Mouse (Mus musculus) left cerebral cortex, adult 9 months (tissue): ENCODE measurements at regions not wholly inside any gene's neighbourhood (a gene's known extent, or its start where the extent isn't known, plus 50 kb on each side); places are given as distances from the start of the nearest gene placed in this dataset.

Source experiments
- DNase-seq, 2 experiments: peaks; one replicate each; pipeline ENCODE4 v3.0.0; 2022; ENCODE audit warnings: low spot score in 2 of 2

- peak in 1 of 2 experiments; percentile 24 for DNase-seq
Measured at GRCm38 (mm10) chr12:27062061-27062461, 280.3 kb downstream of the Sox11 start.

GRCm38 (mm10) chr12:27060899-27061762 is 281.2 kb downstream of the Sox11 start:
- DNase-seq: peak in 1 of 2 experiments; percentile 46

- no peak for DNase-seq
Measured at GRCm38 (mm10) chr12:27059885-27060284, 282.5 kb downstream of the Sox11 start.

DNA sequence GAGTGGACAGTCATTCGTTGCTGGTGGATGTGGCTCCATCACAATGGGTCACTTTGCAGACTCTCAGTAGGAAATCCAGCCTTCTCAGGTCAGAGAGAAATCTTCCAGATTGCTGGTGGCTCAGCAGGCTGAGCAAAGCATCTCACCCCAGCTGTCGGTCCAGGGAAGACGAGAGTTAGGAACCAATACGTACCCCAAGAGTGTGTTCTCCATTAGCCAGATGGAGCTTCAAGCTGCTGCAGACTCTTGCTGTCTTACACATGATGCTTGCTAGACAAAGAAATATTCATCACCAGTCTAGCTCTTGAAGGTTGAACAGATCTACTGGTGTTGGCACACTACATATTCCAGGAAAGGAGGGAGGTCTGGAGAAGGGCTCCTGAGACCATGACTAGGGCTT is 288.0 kb downstream of the Sox11 start:
- no peak for DNase-seq

GRCm38 (mm10) chr12:27037922-27038321 is 304.5 kb downstream of the Sox11 start:
- DNase-seq: no peak

GRCm38 (mm10) chr12:27019751-27020150 is 322.6 kb downstream of the Sox11 start:
- no peak for DNase-seq

GRCm38 (mm10) chr12:27018366-27018765 is 324.0 kb downstream of the Sox11 start:
- no peak for DNase-seq

DNA sequence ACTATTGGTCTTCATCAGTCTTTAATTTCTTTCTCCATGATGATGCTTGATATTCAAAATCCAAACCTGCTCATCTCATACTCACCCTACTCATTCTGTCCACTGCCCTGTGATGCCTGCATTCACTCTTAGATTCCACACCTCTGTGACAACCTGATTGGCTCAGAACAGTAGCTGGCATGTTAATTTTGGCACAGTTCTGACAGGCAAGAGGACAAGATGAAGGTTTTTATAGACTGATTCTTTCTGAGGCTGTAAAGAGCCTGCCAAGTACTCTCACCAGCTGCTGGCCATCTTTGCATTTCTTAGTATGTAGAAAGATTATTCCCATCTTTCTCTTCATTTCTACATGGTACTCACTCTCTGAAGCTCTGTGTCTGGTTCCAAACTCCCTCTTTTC is 343.1 kb downstream of the Sox11 start:
- DNase-seq: no peak

DNA sequence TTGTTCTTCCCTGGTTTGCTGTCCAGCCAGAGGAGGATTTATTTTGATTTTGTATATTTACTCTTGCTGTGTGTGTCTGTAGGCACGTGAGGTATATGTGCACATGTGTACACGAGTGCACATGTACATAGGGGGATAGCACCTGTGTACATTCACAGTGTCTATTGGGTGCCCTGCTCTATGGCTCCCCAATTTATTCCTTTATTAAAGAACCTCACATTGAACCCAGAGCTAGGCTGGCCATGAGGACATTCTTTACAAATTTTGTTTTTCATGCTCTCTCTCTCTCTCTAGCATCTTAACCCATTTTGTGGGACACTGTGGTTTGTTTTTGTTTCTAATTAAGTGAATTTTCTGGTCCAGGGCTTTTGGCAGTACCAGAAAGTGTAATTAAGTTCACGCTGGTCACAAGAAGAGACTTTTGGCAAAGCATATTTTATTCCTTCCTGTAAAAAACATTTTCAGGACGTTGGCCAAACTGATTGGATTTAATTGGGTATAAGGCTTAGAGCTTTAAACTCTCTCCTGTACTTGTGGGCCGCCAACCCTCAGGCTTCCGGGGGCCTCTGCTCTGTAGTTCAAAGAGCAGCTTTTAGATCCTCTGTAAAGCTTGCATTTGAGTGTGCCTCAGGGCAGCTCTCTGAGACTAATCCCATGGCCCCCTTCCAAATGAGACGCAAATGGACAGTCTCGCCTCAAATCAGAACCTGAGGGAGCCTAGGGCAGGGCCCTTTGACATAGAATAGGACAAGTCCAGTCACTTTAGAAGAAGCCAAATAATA is 365.9 kb downstream of the Sox11 start:
- DNase-seq: no peak

DNA sequence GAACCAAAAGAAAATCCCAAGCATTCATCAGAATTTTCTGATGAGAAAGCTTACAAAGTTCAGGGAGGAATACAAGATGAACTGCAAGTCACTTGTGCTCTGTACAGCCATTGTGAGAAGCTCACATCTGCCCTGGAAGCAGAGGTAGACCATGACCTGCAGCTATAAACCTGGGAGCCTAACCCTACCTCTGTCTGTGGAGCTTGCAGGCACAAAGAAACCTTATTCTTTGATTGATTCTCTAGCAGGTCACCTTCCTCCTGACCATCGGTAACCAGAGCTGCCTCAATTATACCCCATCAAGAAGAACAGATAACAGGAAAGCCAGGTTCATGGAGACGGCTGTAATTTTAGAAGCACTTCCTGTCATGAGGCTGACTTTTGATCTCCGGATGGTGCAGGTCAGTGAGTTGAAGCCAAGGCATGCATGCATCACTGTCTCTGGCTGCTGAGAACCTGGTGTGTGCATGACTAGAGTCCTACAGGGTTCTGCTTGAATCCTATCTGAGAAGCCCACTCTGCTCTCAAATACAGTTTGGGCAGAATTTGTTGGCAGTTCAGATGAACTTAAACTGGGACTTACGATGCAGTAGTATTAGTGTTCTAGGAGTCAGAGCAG is 369.8 kb downstream of the Sox11 start:
- no peak for DNase-seq

GRCm38 (mm10) chr12:26967018-26967737 is 375.2 kb downstream of the Sox11 start:
- DNase-seq: no peak

DNA sequence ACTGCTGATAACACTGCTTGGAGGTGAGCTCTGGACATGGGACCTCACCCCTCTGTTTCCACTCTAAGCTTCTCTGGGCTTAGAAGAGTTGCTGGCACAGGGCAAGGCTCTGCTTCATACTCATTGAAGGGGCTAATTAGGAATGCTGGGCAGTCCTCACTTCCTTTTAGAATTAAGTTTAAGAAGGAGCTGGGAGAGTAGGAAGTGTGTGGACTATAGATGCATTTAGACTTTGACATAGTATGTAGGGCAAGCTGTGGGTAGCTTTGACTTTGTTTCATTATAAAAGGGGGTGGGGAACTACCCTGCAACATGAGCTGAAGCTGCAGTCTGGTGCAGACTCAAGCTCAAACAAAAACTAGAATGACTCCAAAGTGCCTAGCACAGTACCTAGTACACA is 378.5 kb downstream of the Sox11 start:
- no peak for DNase-seq

DNA sequence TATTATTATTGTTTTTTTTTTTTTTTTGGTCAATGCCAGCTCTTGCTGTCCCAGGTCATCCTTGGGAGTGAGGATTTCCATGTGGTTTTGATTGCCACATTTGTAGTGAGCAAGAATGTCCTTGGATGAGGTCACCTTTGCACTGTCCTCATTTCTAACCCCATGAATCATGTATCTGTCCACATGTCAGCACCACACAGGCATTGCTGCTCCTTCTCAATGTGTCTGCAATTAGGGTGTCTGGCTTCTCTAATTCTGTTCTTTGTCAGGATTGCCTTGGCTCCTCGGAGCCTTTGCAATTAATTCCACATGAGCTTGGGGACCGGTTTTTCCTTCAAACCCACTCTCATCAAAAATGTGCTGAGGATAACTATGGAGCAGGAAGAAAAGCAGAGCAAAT is 402.5 kb downstream of the Sox11 start:
- DNase-seq: no peak

- DNase-seq: no peak
Measured at GRCm38 (mm10) chr12:26937836-26938235, 404.5 kb downstream of the Sox11 start.

- no peak for DNase-seq
Measured at GRCm38 (mm10) chr12:26936696-26937458, 405.5 kb downstream of the Sox11 start.

DNA sequence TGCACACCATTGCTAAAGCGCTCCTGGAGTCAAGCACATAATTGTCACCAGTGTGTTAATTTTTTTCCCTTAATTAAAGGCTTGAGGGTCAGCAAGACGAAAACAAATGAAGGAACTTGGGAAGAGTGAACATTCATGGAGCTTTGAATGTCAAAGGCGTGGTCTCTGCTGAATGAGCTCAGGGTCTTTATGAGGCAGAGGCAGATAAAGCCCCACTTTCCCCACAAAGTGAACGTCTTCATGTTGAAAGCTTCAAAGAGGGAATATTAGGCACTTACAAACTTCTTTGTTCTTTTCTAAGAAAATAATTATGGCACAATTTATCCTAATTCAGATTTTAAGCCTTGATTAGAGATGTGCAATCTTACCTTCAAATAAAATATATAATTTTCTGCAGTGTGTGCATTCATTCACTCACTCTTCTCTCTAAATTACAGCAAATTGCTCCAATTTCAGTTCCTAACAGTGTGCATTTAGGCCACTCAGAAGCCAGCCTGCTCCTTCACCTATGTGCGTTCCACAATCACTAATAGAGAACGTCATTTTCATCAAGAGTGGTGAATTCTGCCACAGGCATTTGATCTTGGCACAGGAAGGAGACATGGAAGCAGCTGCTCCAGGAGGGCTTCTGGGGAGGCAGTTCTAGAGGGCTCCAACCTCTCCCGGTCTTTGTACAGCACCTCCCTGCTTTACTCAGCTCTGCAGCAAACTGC is 412.1 kb downstream of the Sox11 start:
- no peak for DNase-seq

- DNase-seq: no peak
Measured at GRCm38 (mm10) chr12:26906126-26906525, 436.2 kb downstream of the Sox11 start.

DNA sequence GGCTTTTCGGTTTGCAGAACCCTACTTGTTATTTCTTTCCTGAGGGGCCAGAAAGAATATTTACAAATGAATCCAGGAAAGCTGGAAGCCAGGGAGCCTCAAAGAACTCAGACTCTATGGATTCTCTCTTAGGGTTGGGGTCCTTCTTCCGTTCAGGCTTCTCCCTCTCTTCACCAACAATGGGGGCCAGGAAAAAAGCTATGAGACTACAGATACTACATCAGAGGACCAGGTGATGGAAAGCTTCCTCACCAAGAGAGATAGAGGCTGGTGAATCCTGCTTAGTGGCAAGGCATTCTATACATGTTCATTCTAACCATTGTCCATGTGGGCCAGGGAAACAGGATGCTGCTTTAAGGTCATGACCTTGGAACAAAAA is 434.9 kb downstream of the Cmpk2 start:
- DNase-seq: no peak

- peak in 1 of 2 experiments; percentile 49 for DNase-seq
Measured at GRCm38 (mm10) chr12:26903073-26903893, 434.3 kb downstream of the Cmpk2 start.

DNA sequence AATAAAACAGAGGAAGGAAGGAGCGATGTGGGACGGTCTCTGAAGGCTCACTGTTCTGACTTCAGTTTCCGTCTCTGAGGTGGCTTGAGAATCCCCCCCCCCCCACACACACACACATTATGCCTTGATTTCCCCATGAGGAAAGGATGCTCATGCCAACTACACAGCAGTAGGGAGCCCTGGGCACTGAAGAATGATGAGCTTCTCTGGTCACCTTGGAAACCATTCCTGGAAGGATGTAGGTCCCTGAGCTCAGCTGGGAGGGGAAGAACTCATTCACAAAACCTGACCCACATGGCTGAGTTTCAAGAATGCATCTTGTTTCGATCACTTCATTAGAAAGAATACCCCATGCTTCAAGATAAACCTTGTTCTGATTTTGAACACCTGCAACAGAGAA is 422.2 kb downstream of the Cmpk2 start:
- no peak for DNase-seq
